Mouse (Mus musculus) midbrain, postnatal 0 days (tissue): ENCODE results near the gene Arhgap24. TPM values are rescaled to one million over a fixed set of nuclear protein-coding genes. Genes with fewer than 3 reads are reported as not detected.

Source experiments
- ATAC-seq: fragments of 200-750 bp; cut with Nextera tagmentation; 2 replicates; pipeline ENCODE4 v1.8.0; 2017; ENCODE audit warnings: moderate number of reproducible peaks, mild to moderate bottlenecking, moderate TSS enrichment, moderate library complexity; ENCODE audit not compliant: low FRiP score
- DNase-seq: peaks from one replicate; pipeline ENCODE4 v3.0.0-alpha.2; 2015; ENCODE audit warnings: low spot score
- H3K27ac ChIP-seq: fragments of 300-500 bp; sonication (generic); 2 replicates; pipeline ENCODE4 v1.5.1; 2014; ENCODE audit warnings: low read depth, mild to moderate bottlenecking, low read length, mixed read lengths
- H3K27me3 ChIP-seq: fragments of 300-500 bp; sonication (generic); 2 replicates; pipeline ENCODE4 v1.6.1; 2014; ENCODE audit warnings: low read length, control low read depth, mixed read lengths; ENCODE audit not compliant: insufficient read depth
- H3K36me3 ChIP-seq: fragments of 300-500 bp; sonication (generic); 2 replicates; pipeline ENCODE4 v1.6.1; 2014; ENCODE audit warnings: low read length, control low read depth, mixed read lengths; ENCODE audit not compliant: insufficient read depth
- H3K4me1 ChIP-seq: fragments of 300-500 bp; sonication (generic); 2 replicates; pipeline ENCODE4 v1.6.1; 2014; ENCODE audit warnings: mild to moderate bottlenecking, control low read depth, antibody characterized with exemption, low read length, mixed read lengths; ENCODE audit not compliant: insufficient read depth
- H3K4me2 ChIP-seq: fragments of 300-500 bp; sonication (generic); 2 replicates; pipeline ENCODE4 v1.6.1; 2014; ENCODE audit warnings: low read depth, mild to moderate bottlenecking, low read length, mixed read lengths; ENCODE audit not compliant: poor library complexity, severe bottlenecking
- H3K4me3 ChIP-seq: fragments of 300-500 bp; sonication (generic); 2 replicates; pipeline ENCODE4 v1.5.1; 2014; ENCODE audit warnings: low read depth, mild to moderate bottlenecking, low read length, moderate library complexity
- H3K9ac ChIP-seq: fragments of 300-500 bp; sonication (generic); replicated peaks from 2 replicates; pipeline ENCODE4 v1.6.1; 2014; ENCODE audit warnings: mild to moderate bottlenecking, low read length, moderate library complexity, mixed read lengths; ENCODE audit not compliant: poor library complexity, severe bottlenecking
- H3K9me3 ChIP-seq: fragments of 300-500 bp; sonication (generic); 2 replicates; pipeline ENCODE4 v1.6.1; 2016; ENCODE audit warnings: low read length, control low read depth
- CTCF ChIP-seq: IDR thresholded peaks from 2 replicates; pipeline ENCODE4 v1.5.1; 2016; ENCODE audit warnings: antibody characterized with exemption, mild to moderate bottlenecking
- WGBS: fragments of 180-500 bp; shearing (Covaris S2); extraction: QIAGEN DNeasy Blood & Tissue Kit; methylation state at CpG from one replicate; pipeline ENCODE4 v1.1.7; 2014; 5-methylcytosine and 5-hydroxymethylcytosine counted together
- polyA plus RNA-seq: library from polyadenylated mRNA; unstranded; fragments of >200 nt; fragmentation: Nextera tagmentation; extraction: Ambion mirVana; gene quantifications from 2 replicates; pipeline ENCODE4 v1.2.1, GENCODE M21; 2015
- total RNA-seq: library from RNA; depleted of rRNA; stranded (reverse); fragments of >200 nt; gene quantifications from 2 replicates; pipeline ENCODE4 v1.2.3, GENCODE M21; 2014

The Arhgap24 gene
- total and polyA plus RNA-seq, 2 experiments from 2014 or later: 14.6 to 19.3 TPM

DNA sequence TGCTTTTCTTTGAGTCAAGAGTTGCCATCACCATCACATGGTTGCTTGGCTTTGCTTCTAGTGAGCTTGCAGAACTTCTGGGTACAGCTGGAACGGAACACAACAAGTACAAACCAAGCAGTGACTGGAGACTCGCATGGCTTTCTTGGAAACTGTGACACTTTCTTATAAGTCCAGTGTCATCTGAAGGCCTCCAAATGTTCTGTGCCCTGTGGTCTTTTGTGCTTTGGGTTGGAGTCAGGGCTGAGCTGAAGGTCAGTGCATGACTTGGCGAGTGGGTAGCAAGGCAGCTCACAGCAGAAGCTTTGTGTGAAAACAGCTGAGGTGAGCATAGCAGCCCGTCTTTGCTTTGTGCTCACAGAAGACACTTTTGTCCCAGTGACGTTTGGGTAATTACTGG lies 87.6 kb downstream of the Arhgap24 start:
- DNase-seq (no peak), ATAC-seq (no peak)
- no peak overlapping the region for H3K27ac ChIP-seq
- H3K4me3 ChIP-seq: no peak overlapping the region
- H3K36me3 ChIP-seq: no peaks in the 10 kb centered on the region
- no peak overlapping the region for H3K9ac ChIP-seq
- WGBS: 73% methylated on average over 5 of the region's 5 CpGs
- no peaks in the 10 kb centered on the region for H3K27me3 ChIP-seq
- H3K4me1 ChIP-seq: no peaks in the 10 kb centered on the region
- H3K4me2 ChIP-seq: no peak overlapping the region
- H3K9me3 ChIP-seq: no peaks in the 10 kb centered on the region
- TF ChIP-seq CTCF: no peak

DNA sequence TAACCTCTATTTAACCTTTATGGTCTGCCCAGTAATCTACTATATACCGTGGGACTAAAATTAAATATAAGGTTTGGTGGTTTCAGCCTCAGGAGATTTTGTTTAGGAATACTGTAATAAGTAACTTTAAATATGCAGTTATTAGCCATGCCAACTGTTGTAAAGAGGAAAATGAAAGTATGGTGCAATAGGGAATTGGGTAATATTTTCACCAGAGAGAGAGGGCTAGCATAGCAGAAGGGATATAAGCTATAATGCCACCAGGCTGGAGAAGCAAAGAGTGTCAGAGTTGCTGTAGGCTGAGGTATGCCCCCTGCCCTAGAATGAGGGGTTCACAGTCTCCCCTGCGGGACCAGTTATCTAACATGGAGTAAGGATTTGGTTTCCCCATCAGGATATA lies 90.3 kb downstream of the Arhgap24 start:
- no peak overlapping the region for H3K4me2 ChIP-seq
- H3K27ac ChIP-seq: no peak overlapping the region
- peaks cover 3% of the 10 kb centered on the region; the same call in 1 of the 2 replicates for H3K9me3 ChIP-seq
- no peaks in the 10 kb centered on the region for H3K27me3 ChIP-seq
- no peaks in the 10 kb centered on the region for H3K36me3 ChIP-seq
- H3K4me1 ChIP-seq: no peaks in the 10 kb centered on the region
- DNase-seq: no peak
- TF ChIP-seq CTCF: no peak
- WGBS: 94% methylated on average over 2 of the region's 2 CpGs
- no peak overlapping the region for H3K9ac ChIP-seq
- H3K4me3 ChIP-seq: no peak overlapping the region
- no peak for ATAC-seq

DNA sequence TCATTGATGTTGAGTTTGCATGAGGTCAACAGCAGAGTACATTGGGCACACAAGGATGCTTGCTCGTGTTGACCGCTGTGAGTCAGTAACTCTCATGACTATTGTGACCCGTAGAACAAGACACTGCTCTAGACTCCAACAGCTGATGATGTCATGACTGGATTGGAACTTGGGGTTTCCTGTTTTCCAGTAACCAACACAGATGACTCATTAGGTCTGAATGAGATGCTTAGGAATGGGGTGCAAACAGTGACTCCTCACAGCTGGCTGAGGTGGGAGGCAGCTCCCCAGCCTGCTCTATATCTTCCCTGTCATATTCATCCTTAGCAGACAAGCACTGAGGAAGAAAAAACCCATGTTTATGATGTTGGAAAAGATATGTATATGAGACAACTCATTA lies 95.6 kb downstream of the Arhgap24 start:
- no peaks in the 10 kb centered on the region for H3K27me3 ChIP-seq
- no peaks in the 10 kb centered on the region for H3K4me1 ChIP-seq
- TF ChIP-seq CTCF: no peak
- H3K9ac ChIP-seq: no peak overlapping the region
- H3K36me3 ChIP-seq: no peaks in the 10 kb centered on the region
- no peak for DNase-seq
- 98% methylated on average over 3 of the region's 3 CpGs for WGBS
- no peak overlapping the region for H3K4me3 ChIP-seq
- no peak overlapping the region for H3K27ac ChIP-seq
- peaks cover 3% of the 10 kb centered on the region; the same call in 1 of the 2 replicates for H3K9me3 ChIP-seq
- H3K4me2 ChIP-seq: no peak overlapping the region
- no peak for ATAC-seq

DNA sequence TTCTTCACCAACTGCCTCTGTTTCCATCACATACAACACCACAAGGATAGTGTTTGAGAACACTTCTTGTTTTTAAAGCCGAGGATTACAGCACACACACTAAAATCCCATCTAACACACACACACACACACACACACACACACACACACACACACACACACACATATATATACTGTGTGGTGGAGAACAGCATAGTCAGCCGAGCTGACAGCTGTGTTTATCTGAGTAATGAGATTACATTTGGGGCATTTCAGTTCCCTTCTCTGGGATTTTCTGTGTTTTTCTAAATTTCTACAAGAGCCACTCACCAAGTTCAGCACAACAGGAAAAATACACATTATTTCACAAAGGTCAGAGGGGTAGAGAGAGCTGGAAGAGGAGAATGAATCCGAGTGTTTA lies 96.5 kb downstream of the Arhgap24 start:
- TF ChIP-seq CTCF: no peak

DNA sequence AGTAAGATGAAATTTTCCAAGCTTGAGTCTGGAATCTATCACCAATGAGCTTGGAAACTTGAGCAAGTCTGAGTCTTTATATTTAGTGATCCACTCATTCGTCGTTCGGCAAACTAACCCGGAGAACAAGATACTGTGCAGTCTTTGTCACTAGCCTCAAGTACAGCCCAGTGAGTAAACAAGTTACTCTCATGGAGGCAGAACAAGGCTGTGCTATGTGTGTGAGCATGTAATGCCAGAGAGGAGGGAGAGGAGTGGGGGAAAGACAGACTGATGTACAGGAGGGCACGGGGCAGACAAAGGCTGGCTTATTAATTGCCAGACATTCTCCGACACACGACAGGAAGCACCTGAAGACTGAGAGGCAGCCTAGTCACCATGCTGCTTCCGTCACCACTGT lies 97.2 kb downstream of the Arhgap24 start:
- no peak overlapping the region for H3K4me2 ChIP-seq
- H3K9ac ChIP-seq: no peak overlapping the region
- no peaks in the 10 kb centered on the region for H3K36me3 ChIP-seq
- H3K27ac ChIP-seq: no peak overlapping the region
- 79% methylated on average over 8 of the region's 8 CpGs for WGBS
- H3K4me3 ChIP-seq: no peak overlapping the region
- ATAC-seq (no peak), DNase-seq (no peak)
- no peaks in the 10 kb centered on the region for H3K4me1 ChIP-seq
- TF ChIP-seq CTCF: no peak
- H3K9me3 ChIP-seq: peaks cover 3% of the 10 kb centered on the region; the same call in 1 of the 2 replicates
- H3K27me3 ChIP-seq: no peaks in the 10 kb centered on the region

More for the DNA sequence above, 96.5 kb downstream of the Arhgap24 start:
- Histone ChIP-seq H3K36me3 (no peaks in the 10 kb centered on the region), H3K4me2 (no peak overlapping the region), H3K4me1 (no peaks in the 10 kb centered on the region), H3K27me3 (no peaks in the 10 kb centered on the region), H3K9me3 (peaks cover 3% of the 10 kb centered on the region; the same call in 1 of the 2 replicates), H3K4me3 (no peak overlapping the region), H3K9ac (no peak overlapping the region), H3K27ac (no peak overlapping the region)
- ATAC-seq: no peak
- 58% methylated on average over 3 of the region's 3 CpGs for WGBS
- DNase-seq: no peak

DNA sequence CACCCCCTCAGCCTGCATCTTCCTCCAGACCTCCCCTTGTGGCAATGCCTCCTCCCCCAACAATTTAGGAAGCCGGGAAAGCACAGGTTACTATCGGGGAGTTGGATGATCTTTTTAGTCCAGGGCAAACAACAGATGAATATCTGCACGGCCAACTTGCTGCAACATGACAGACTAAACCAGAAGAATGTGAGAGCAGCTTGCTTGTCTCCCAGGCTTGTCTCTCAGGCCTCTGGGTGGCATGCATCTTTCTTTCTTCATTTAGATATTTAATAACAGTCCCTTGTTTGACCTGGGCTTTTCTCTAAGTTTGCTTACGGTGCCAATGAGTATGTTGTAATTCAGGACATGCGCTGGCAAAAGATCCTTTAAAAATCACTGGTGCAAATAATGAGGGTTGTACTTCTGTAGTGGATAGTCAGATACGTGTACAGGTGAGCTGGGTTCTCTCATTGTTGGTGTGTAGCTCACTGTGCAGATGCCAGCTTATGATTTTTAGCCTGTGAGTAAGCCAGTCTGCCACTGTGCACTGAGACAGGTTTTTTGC lies 101.7 kb downstream of the Arhgap24 start:
- Histone ChIP-seq H3K9me3 (no peaks in the 10 kb centered on the region), H3K4me1 (no peaks in the 10 kb centered on the region), H3K9ac (no peak overlapping the region), H3K4me3 (no peak overlapping the region), H3K27me3 (no peaks in the 10 kb centered on the region), H3K36me3 (no peaks in the 10 kb centered on the region), H3K4me2 (no peak overlapping the region), H3K27ac (no peak overlapping the region)
- DNase-seq: no peak
- no peak for TF ChIP-seq CTCF
- no peak for ATAC-seq
- 72% methylated on average over 6 of the region's 6 CpGs for WGBS
